Mouse (Mus musculus) spleen, adult 2 months (tissue): ENCODE data around the gene Ldlr. TPM values are rescaled to one million over a fixed set of nuclear protein-coding genes. Genes with fewer than 3 reads are reported as not detected.

Source experiments
- DNase-seq, 2 experiments: peaks; one replicate each; pipeline versions ENCODE4 v3.0.0 to v3.0.0-alpha.2; 2012 to 2021; ENCODE audit warnings: low spot score in 2 of 2, low read depth in 1 of 2
- H3K27ac ChIP-seq: fragments of 200-500 bp; 2 replicates; pipeline ENCODE4 v1.5.1; 2012; ENCODE audit warnings: low read length, inconsistent platforms; ENCODE audit not compliant: insufficient read depth
- H3K27me3 ChIP-seq: fragments of 200-500 bp; 2 replicates; pipeline ENCODE4 v1.6.1; 2012; ENCODE audit warnings: mild to moderate bottlenecking, moderate library complexity, low read length, inconsistent platforms; ENCODE audit not compliant: control insufficient read depth, insufficient read depth
- H3K36me3 ChIP-seq: fragments of 200-500 bp; 2 replicates; pipeline ENCODE4 v1.6.1; 2012; ENCODE audit warnings: mild to moderate bottlenecking, low read length, inconsistent platforms; ENCODE audit not compliant: control insufficient read depth, insufficient read depth
- H3K4me1 ChIP-seq: fragments of 200-500 bp; 2 replicates; pipeline ENCODE4 v1.6.1; 2011; ENCODE audit warnings: inconsistent platforms; ENCODE audit not compliant: control insufficient read depth, insufficient read depth, insufficient read length
- H3K4me3 ChIP-seq: fragments of 200-500 bp; 2 replicates; pipeline ENCODE4 v1.5.1; 2011; ENCODE audit warnings: mild to moderate bottlenecking, inconsistent platforms; ENCODE audit not compliant: insufficient read depth, insufficient read length; ENCODE audit errors: extremely low read depth
- CTCF ChIP-seq: fragments of 200-500 bp; IDR thresholded peaks from 2 replicates; pipeline ENCODE4 v1.5.1; 2011; ENCODE audit warnings: mild to moderate bottlenecking, inconsistent platforms; ENCODE audit not compliant: insufficient read depth, insufficient read length, insufficient replicate concordance; ENCODE audit errors: extremely low read depth
- POLR2A ChIP-seq: fragments of 200-500 bp; IDR thresholded peaks from 2 replicates; pipeline ENCODE4 v1.6.1; 2011; ENCODE audit warnings: low read depth, low read length, inconsistent platforms
- WGBS: fragments of 180-500 bp; shearing (Covaris S2); methylation state at CpG from one replicate; pipeline ENCODE4 v1.1.7; 2018; 5-methylcytosine and 5-hydroxymethylcytosine counted together
- polyA plus RNA-seq: library from polyadenylated mRNA; depleted of rRNA; stranded (reverse); fragments of >200 nt; gene quantifications from 2 replicates; pipeline ENCODE4 v1.2.3, GENCODE M21; 2012

Ldlr gene
- polyA plus RNA-seq, 1 experiment, result 19.4 TPM

DNA sequence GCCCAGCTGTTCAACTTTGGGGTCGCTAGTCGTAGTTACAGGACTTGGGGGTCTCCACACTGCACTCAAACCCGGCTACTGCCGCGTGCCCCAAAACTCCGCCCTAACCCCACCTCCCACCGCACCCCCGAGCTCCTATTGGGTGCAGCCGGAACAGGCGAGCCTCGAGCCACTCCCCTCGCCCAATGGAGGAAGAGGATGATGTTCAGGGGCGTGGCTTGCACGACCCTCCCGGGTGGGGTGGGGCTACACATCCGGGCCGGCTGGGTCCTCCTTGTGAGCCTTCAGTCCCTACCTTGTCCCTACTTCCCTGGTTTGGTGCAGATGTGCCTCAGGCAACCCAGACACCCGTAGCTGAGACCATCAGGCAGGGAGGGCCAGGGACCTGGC lies 859 bp downstream of the Ldlr start:
- no peaks in the 10 kb centered on the region for H3K36me3 ChIP-seq
- H3K27ac ChIP-seq, result peak overlapping the region; percentile 68
- H3K4me3 ChIP-seq, result peak overlapping the region; percentile 85
- peak; percentile 49 to 86 for DNase-seq
- H3K4me1 ChIP-seq, result no peaks in the 10 kb centered on the region; the same call in 1 of the 2 replicates
- WGBS, result under 1% methylated on average over 18 of the region's 18 CpGs
- H3K27me3 ChIP-seq, result no peaks in the 10 kb centered on the region
- no peak for TF ChIP-seq CTCF
- TF ChIP-seq POLR2A, result no peak

DNA sequence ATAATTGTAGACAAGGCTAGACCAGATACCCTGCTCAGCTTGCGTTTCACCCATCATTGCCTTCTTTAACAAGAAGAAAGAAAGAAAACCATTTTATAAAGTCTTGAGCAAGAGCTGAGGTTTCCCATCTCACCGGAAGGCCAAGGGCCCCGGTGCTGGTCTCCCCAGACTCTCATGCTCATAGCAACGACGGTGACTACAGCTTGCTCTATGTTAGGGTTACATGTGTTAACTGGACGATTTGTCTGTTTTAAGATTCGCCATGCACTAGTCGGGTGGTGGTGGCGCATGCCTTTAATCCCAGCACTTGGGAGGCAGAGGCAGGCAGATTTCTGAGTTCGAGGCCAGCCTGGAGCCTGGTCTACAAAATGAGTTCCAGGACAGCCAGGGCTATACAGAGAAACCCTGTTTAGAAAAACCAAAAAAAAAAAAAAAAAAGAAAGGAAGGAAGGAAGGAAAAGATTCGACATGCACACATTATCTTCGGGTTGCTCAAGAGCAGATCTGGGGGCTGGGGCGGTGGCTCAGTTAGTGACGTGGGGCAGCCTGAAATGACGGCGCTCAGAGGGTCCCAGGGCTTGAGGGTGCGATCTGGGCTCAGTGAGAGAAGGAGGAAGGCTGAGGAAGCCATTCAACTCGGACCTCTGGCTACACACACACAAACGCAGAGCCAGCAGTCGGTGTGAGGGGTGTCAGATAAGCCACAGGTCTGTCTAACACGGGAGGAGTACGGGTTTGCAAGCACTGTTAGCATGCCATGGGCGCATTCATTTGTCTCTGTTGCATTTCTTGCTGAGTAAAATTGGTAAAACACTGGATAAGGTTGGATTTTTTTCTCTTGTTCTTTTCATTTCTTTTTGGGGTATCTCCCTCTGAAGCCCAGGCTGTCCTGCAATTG lies 2.2 kb downstream of the Ldlr start:
- H3K4me3 ChIP-seq, result no peak overlapping the region; the same call in 1 of the 2 replicates
- no peak for TF ChIP-seq CTCF
- H3K36me3 ChIP-seq, result no peaks in the 10 kb centered on the region
- 54% methylated on average over 23 of the region's 23 CpGs for WGBS
- no peaks in the 10 kb centered on the region for H3K27me3 ChIP-seq
- H3K4me1 ChIP-seq, result no peaks in the 10 kb centered on the region; the same call in 1 of the 2 replicates
- no peak for DNase-seq
- H3K27ac ChIP-seq, result no peak overlapping the region

DNA sequence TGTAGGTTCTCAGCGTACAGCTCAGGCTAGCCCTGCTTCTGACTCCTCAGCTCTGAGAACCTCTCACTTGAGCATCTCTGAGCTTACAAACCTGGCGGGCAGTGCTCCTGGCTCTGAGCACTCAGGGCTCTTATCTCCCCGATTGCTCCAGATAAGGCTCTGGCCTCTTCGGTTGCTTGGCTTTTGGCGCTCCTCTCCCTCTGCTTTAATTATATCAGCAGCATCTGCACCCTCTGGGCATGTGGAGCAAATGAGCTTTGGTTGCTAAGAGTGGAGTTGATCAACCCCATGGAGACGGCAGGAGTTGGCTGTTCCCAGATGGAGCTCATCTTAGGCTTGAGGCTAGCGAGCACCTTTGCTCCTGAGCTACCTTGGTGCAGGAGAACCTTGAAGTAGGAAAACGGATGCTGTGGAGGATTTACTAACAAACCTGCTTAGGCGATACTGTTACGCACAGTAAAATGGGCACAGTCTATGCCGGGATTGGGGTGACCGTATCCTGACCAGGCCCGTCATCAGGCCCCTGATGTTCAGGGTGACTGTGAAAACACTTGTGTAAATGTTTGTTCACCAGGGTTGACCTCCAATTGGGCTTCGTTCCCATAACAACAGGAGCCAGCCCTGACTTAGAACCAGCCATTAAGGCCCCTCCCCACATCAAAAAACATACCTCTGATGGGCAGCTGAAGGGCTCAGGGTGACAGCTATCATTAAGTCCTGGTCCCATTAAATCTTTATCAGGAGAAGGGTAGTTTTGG lies 3.1 kb downstream of the Ldlr start:
- Histone ChIP-seq H3K4me3 (no peak overlapping the region), H3K36me3 (no peaks in the 10 kb centered on the region), H3K4me1 (no peaks in the 10 kb centered on the region; the same call in 1 of the 2 replicates), H3K27me3 (no peaks in the 10 kb centered on the region), H3K27ac (no peak overlapping the region)
- DNase-seq, result no peak
- no peak for TF ChIP-seq CTCF
- TF ChIP-seq POLR2A, result no peak
- 90% methylated on average over 14 of the region's 14 CpGs for WGBS

DNA sequence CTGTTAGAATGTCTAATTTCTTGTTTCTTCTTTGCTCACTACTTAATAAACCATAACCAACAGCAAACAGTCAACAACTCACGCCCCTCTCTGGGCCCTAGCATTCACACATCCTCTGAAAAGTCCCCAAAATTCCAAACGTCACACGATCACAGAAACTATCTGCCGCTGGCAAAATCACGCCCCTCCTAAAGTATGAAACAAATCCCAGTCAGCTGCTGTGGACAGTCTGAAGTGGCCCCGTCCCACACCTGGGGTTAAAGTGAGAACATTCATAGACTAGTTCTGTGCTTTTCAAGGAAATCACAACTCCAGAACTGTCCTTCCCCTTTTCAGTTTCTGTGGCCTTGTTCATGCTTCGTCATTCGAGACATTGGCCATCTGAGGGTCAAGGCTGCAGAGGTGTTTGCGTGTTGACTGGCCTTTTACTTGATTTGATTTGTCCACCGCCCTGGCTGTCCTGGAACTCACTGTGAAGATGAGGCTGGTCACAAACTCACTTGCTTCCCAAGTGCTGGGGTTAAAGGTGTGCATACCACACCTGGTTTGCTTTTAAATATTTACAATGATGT lies 5.1 kb downstream of the Ldlr start:
- WGBS, result 70% methylated on average over 10 of the region's 10 CpGs
- no peak for DNase-seq
- TF ChIP-seq CTCF, result no peak
- no peak for TF ChIP-seq POLR2A
- H3K27me3 ChIP-seq, result no peaks in the 10 kb centered on the region
- H3K36me3 ChIP-seq, result peaks cover 2% of the 10 kb centered on the region
- H3K27ac ChIP-seq, result no peak overlapping the region
- H3K4me1 ChIP-seq, result no peaks in the 10 kb centered on the region; the same call in 1 of the 2 replicates
- no peak overlapping the region for H3K4me3 ChIP-seq

DNA sequence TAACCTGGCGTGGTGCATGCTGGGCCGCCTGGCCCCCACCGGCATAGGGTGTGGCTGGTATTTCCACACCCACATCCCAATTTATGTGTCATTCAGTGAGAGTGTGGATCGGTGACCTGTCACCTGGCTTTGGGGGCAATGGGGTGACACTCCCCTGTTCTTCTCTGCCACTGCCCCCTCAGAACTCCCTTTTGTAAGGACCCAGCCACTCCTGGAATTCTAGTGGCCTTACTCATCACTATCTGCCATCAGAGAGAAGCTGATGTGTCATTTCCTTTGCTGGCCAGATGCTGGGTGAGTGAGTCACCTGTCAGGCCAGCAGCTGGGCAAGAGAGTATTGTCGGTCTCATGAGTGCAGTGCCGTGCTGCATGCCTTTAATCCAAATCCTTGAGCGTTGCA lies 6.0 kb downstream of the Ldlr start:
- H3K27me3 ChIP-seq, result no peaks in the 10 kb centered on the region
- no peak overlapping the region for H3K4me3 ChIP-seq
- H3K27ac ChIP-seq, result no peak overlapping the region
- no peak for DNase-seq
- H3K36me3 ChIP-seq, result peaks cover 9% of the 10 kb centered on the region
- WGBS, result 72% methylated on average over 7 of the region's 7 CpGs
- H3K4me1 ChIP-seq, result no peaks in the 10 kb centered on the region; the same call in 1 of the 2 replicates
- no peak for TF ChIP-seq POLR2A
- no peak for TF ChIP-seq CTCF

DNA sequence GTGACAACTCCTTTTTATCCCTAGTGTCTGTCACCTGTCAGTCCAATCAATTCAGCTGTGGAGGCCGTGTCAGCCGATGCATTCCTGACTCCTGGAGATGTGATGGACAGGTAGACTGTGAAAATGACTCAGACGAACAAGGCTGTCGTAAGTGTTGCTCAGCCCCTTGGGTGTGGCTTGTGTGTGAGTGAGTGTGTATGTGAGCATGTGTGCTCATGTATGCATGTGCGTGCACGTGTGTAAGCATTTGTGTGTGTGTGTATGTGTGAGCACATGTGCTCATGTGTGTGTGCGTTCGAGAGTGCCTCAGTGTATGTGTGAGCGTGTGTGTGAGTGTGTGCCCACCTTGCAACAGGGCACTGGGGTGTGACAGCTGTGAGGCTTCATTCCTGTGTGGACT lies 9.0 kb downstream of the Ldlr start:
- H3K27me3 ChIP-seq, result no peaks in the 10 kb centered on the region
- TF ChIP-seq POLR2A (no peak), CTCF (no peak)
- no peak for DNase-seq
- H3K36me3 ChIP-seq, result peaks cover 12% of the 10 kb centered on the region
- no peak overlapping the region for H3K27ac ChIP-seq
- 95% methylated on average over 9 of the region's 9 CpGs for WGBS
- H3K4me1 ChIP-seq, result no peaks in the 10 kb centered on the region
- H3K4me3 ChIP-seq, result no peak overlapping the region
